Mouse (Mus musculus) lung, adult 2 months (tissue): ENCODE data around the gene Acad12.

Experiments used
- CTCF ChIP-seq: fragments of 200-500 bp; IDR thresholded peaks from 2 replicates; pipeline ENCODE4 v1.5.1; 2011; ENCODE audit warnings: mild to moderate bottlenecking, low read length, control low read depth; ENCODE audit not compliant: insufficient read depth
- POLR2A ChIP-seq: fragments of 200-500 bp; IDR thresholded peaks from 2 replicates; pipeline ENCODE4 v1.6.1; 2011; ENCODE audit warnings: low read depth, mild to moderate bottlenecking, control low read depth, low read length, borderline replicate concordance; ENCODE audit errors: extremely low read depth

GRCm38 (mm10) chr5:121598871-121599610, 19.7 kb downstream of the Acad12 start:
- TF ChIP-seq CTCF: no peak
- TF ChIP-seq POLR2A: no peak
